Mouse (Mus musculus): ENCODE measurements around the gene Sept3. TPM values are rescaled to one million over a fixed set of nuclear protein-coding genes. Genes with fewer than 3 reads are reported as not detected.
A peak's percentile ranks its signal among the peaks of the same experiment; 100 is the strongest.

Gene Sept3
- total RNA-seq, 1 experiment, result 5.9 TPM

- H3K4me3 ChIP-seq (ENCODE audit: insufficient read depth in 1 of 2, low read depth in 1 of 2, low read length in 2 of 2, poor library complexity in 1 of 2, severe bottlenecking in 1 of 2), result no peak overlapping the region
- TF ChIP-seq CHD2 (IDR thresholded peaks at IDR 0.05; ENCODE audit: low read depth, low read length) (no peak), MAFK (IDR thresholded peaks at IDR 0.05; ENCODE audit: insufficient read depth, low read depth, low read length) (no peak), HCFC1 (IDR thresholded peaks at IDR 0.05; ENCODE audit: borderline replicate concordance, insufficient read depth, low read length) (no peak)
- peaks cover 16% of the 10 kb centered on the region; the same call in 1 of the 2 replicates for H3K36me3 ChIP-seq (ENCODE audit: control insufficient read depth, insufficient read depth, low read length, poor library complexity, severe bottlenecking)
- DNase-seq (ENCODE audit: low read depth, low spot score), result no peak
- no peaks in the 10 kb centered on the region for H3K9me3 ChIP-seq (ENCODE audit: control insufficient read depth, insufficient read depth, low read depth, low read length)
- H3K4me1 ChIP-seq (ENCODE audit: control insufficient read depth in 2 of 2, insufficient read depth in 2 of 2, low read length in 2 of 2, poor library complexity in 1 of 2), result peaks cover 9 to 12% of the 10 kb centered on the region in 2 experiments; a peak in 3 of 4 replicates
- H3K27ac ChIP-seq (ENCODE audit: insufficient read depth, low read depth, low read length, poor library complexity, severe bottlenecking), result no peak overlapping the region
- no peak overlapping the region for H3K9ac ChIP-seq (ENCODE audit: insufficient read depth, low read depth, low read length, poor library complexity, severe bottlenecking)
- in situ Hi-C loops (cut with MboI; ENCODE audit: low sequenced_read_pairs in 2 of 2, unreplicated experiment in 2 of 2), result no loop called here
Measured at GRCm38 (mm10) chr15:82336629-82337028, 61.9 kb downstream of the Sept3 start.

GRCm38 (mm10) chr15:82337875-82338274, 63.2 kb downstream of the Sept3 start:
- Histone ChIP-seq H3K9me3 (ENCODE audit: control insufficient read depth, insufficient read depth, low read depth, low read length) (no peaks in the 10 kb centered on the region), H3K4me3 (ENCODE audit: insufficient read depth in 1 of 2, low read depth in 1 of 2, low read length in 2 of 2, poor library complexity in 1 of 2, severe bottlenecking in 1 of 2) (peak overlapping the region; percentile 65 to 74), H3K36me3 (ENCODE audit: control insufficient read depth, insufficient read depth, low read length, poor library complexity, severe bottlenecking) (peaks cover 16% of the 10 kb centered on the region; the same call in 1 of the 2 replicates), H3K27ac (ENCODE audit: insufficient read depth, low read depth, low read length, poor library complexity, severe bottlenecking) (no peak overlapping the region), H3K4me1 (ENCODE audit: control insufficient read depth in 2 of 2, insufficient read depth in 2 of 2, low read length in 2 of 2, poor library complexity in 1 of 2) (peaks cover 10 to 12% of the 10 kb centered on the region in 2 experiments; a peak in 3 of 4 replicates), H3K9ac (ENCODE audit: insufficient read depth, low read depth, low read length, poor library complexity, severe bottlenecking) (peak overlapping the region; percentile 77)
- DNase-seq (ENCODE audit: low read depth, low spot score), result no peak
- in situ Hi-C loops (cut with MboI; ENCODE audit: low sequenced_read_pairs in 2 of 2, unreplicated experiment in 2 of 2), result no loop called here
- TF ChIP-seq MAFK (IDR thresholded peaks at IDR 0.05; ENCODE audit: insufficient read depth, low read depth, low read length) (no peak), ZC3H11A (IDR thresholded peaks at IDR 0.05; ENCODE audit: borderline replicate concordance, low read depth, low read length) (no peak), CHD2 (IDR thresholded peaks at IDR 0.05; ENCODE audit: low read depth, low read length) (no peak), ZNF384 (IDR thresholded peaks at IDR 0.05; ENCODE audit: low read depth, low read length) (no peak), HCFC1 (IDR thresholded peaks at IDR 0.05; ENCODE audit: borderline replicate concordance, insufficient read depth, low read length) (no peak)

- no peak for TF ChIP-seq MAFK (IDR thresholded peaks at IDR 0.05; ENCODE audit: insufficient read depth, low read depth, low read length)
- TF ChIP-seq ZC3H11A (IDR thresholded peaks at IDR 0.05; ENCODE audit: borderline replicate concordance, low read depth, low read length), result no peak
- Histone ChIP-seq H3K9me3 (ENCODE audit: control insufficient read depth, insufficient read depth, low read depth, low read length) (no peaks in the 10 kb centered on the region), H3K4me1 (ENCODE audit: control insufficient read depth in 2 of 2, insufficient read depth in 2 of 2, low read length in 2 of 2, poor library complexity in 1 of 2) (peaks cover 10 to 12% of the 10 kb centered on the region in 2 experiments; a peak in 3 of 4 replicates), H3K27ac (ENCODE audit: insufficient read depth, low read depth, low read length, poor library complexity, severe bottlenecking) (no peak within 1 kb of the TSS), H3K36me3 (ENCODE audit: control insufficient read depth, insufficient read depth, low read length, poor library complexity, severe bottlenecking) (peaks cover 16% of the 10 kb centered on the region; the same call in 1 of the 2 replicates), H3K4me3 (ENCODE audit: insufficient read depth in 1 of 2, low read depth in 1 of 2, low read length in 2 of 2, poor library complexity in 1 of 2, severe bottlenecking in 1 of 2) (peak within 1 kb of the TSS; percentile 65 to 74), H3K9ac (ENCODE audit: insufficient read depth, low read depth, low read length, poor library complexity, severe bottlenecking) (peak within 1 kb of the TSS; percentile 77)
- peak; percentile 98 for DNase-seq (ENCODE audit: low read depth, low spot score)
- in situ Hi-C loops (cut with MboI; ENCODE audit: low sequenced_read_pairs in 2 of 2, unreplicated experiment in 2 of 2), result no loop called here
Measured at GRCm38 (mm10) chr15:82338593-82339112, 64.0 kb downstream of the Sept3 start, which contains the start of the genes Naga, Pheta2 and Smdt1. TSS of gene Naga (minus strand) at chr15:82338925. TSS of gene Pheta2 (plus strand) at chr15:82338942. TSS of gene Smdt1 (plus strand) at chr15:82338959.

GRCm38 (mm10) chr15:82339150-82339549, 64.5 kb downstream of the Sept3 start:
- in situ Hi-C loops (cut with MboI; ENCODE audit: low sequenced_read_pairs in 2 of 2, unreplicated experiment in 2 of 2), result no loop called here
- Histone ChIP-seq H3K9ac (ENCODE audit: insufficient read depth, low read depth, low read length, poor library complexity, severe bottlenecking) (no peak overlapping the region), H3K36me3 (ENCODE audit: control insufficient read depth, insufficient read depth, low read length, poor library complexity, severe bottlenecking) (peaks cover 16% of the 10 kb centered on the region; the same call in 1 of the 2 replicates), H3K4me3 (ENCODE audit: insufficient read depth in 1 of 2, low read depth in 1 of 2, low read length in 2 of 2, poor library complexity in 1 of 2, severe bottlenecking in 1 of 2) (peak overlapping the region in 1 of 2 experiments; percentile 74; a peak in 2 of 4 replicates), H3K9me3 (ENCODE audit: control insufficient read depth, insufficient read depth, low read depth, low read length) (no peaks in the 10 kb centered on the region), H3K27ac (ENCODE audit: insufficient read depth, low read depth, low read length, poor library complexity, severe bottlenecking) (no peak overlapping the region), H3K4me1 (ENCODE audit: control insufficient read depth in 2 of 2, insufficient read depth in 2 of 2, low read length in 2 of 2, poor library complexity in 1 of 2) (peaks cover 10 to 12% of the 10 kb centered on the region in 2 experiments; a peak in 3 of 4 replicates)
- no peak for DNase-seq (ENCODE audit: low read depth, low spot score)
- TF ChIP-seq HCFC1 (IDR thresholded peaks at IDR 0.05; ENCODE audit: borderline replicate concordance, insufficient read depth, low read length) (no peak), ZC3H11A (IDR thresholded peaks at IDR 0.05; ENCODE audit: borderline replicate concordance, low read depth, low read length) (no peak), ZNF384 (IDR thresholded peaks at IDR 0.05; ENCODE audit: low read depth, low read length) (no peak), MAFK (IDR thresholded peaks at IDR 0.05; ENCODE audit: insufficient read depth, low read depth, low read length) (no peak), CHD2 (IDR thresholded peaks at IDR 0.05; ENCODE audit: low read depth, low read length) (no peak)
